Mouse (Mus musculus): ENCODE data around the gene Gm11060. TPM values are rescaled to one million over a fixed set of nuclear protein-coding genes. Genes with fewer than 3 reads are reported as not detected.
A peak's percentile ranks its signal among the peaks of the same experiment; 100 is the strongest.

Gm11060 gene
- polyA plus RNA-seq, 2 experiments, result not detected

GRCm38 (mm10) chr2:105108703-105109158 lies 16.9 kb downstream of the Gm11060 start:
- WGBS (ENCODE audit: insufficient replicate concordance), result 32% methylated on average over 6 of the region's 6 CpGs
- no peak overlapping the region for H3K27ac ChIP-seq
- H3K4me3 ChIP-seq (ENCODE audit: insufficient read depth in 1 of 2, low read depth in 2 of 2, low read length in 2 of 2), result no peak overlapping the region
- DNase-seq (ENCODE audit: low read depth in 3 of 3, low spot score in 3 of 3) (no peak), ATAC-seq (ENCODE audit: insufficient read depth) (no peak)
- H3K36me3 ChIP-seq (replicated peaks; ENCODE audit: control insufficient read depth, insufficient read depth, low read depth), result no peaks in the 10 kb centered on the region
- no peaks in the 10 kb centered on the region for H3K9me3 ChIP-seq (ENCODE audit: control insufficient read depth, low read length)
- H3K9ac ChIP-seq (replicated peaks), result no peak overlapping the region
- H3K27me3 ChIP-seq (ENCODE audit: control insufficient read depth, insufficient read depth, low read length), result no peaks in the 10 kb centered on the region
- no peaks in the 10 kb centered on the region; a peak in 1 of 4 replicates for H3K4me1 ChIP-seq (replicated peaks; ENCODE audit: control insufficient read depth in 2 of 2, insufficient read depth in 2 of 2, low read length in 1 of 2)
- no peak overlapping the region for H3K4me2 ChIP-seq (ENCODE audit: low read depth)
- no peak for TF ChIP-seq CTCF (IDR thresholded peaks at IDR 0.05; ENCODE audit: low read depth)
- no peak for TF ChIP-seq EP300 (IDR thresholded peaks at IDR 0.05; ENCODE audit: low read depth)

- TF ChIP-seq EP300 (IDR thresholded peaks at IDR 0.05; ENCODE audit: low read depth) (no peak), CTCF (IDR thresholded peaks at IDR 0.05; ENCODE audit: low read depth) (no peak)
- 9% methylated on average over 9 of the region's 9 CpGs for WGBS (ENCODE audit: insufficient replicate concordance)
- no peak overlapping the region for H3K4me3 ChIP-seq (ENCODE audit: insufficient read depth in 1 of 2, low read depth in 2 of 2, low read length in 2 of 2)
- H3K4me1 ChIP-seq (replicated peaks; ENCODE audit: control insufficient read depth in 2 of 2, insufficient read depth in 2 of 2, low read length in 1 of 2), result no peaks in the 10 kb centered on the region; a peak in 1 of 4 replicates
- no peaks in the 10 kb centered on the region for H3K9me3 ChIP-seq (ENCODE audit: control insufficient read depth, low read length)
- no peak overlapping the region for H3K9ac ChIP-seq (replicated peaks)
- no peak overlapping the region for H3K27ac ChIP-seq
- ATAC-seq (ENCODE audit: insufficient read depth) (no peak), DNase-seq (ENCODE audit: low read depth in 3 of 3, low spot score in 3 of 3) (no peak)
- no peaks in the 10 kb centered on the region; the same call in 1 of the 2 replicates for H3K27me3 ChIP-seq (ENCODE audit: control insufficient read depth, insufficient read depth, low read length)
- H3K4me2 ChIP-seq (ENCODE audit: low read depth), result no peak overlapping the region
- no peaks in the 10 kb centered on the region for H3K36me3 ChIP-seq (replicated peaks; ENCODE audit: control insufficient read depth, insufficient read depth, low read depth)
Observed at GRCm38 (mm10) chr2:105114074-105114473, 22.3 kb downstream of the Gm11060 start.

- Histone ChIP-seq H3K27ac (no peak overlapping the region), H3K4me1 (replicated peaks; ENCODE audit: control insufficient read depth in 2 of 2, insufficient read depth in 2 of 2, low read length in 1 of 2) (no peaks in the 10 kb centered on the region; a peak in 1 of 4 replicates), H3K36me3 (replicated peaks; ENCODE audit: control insufficient read depth, insufficient read depth, low read depth) (no peaks in the 10 kb centered on the region), H3K4me2 (ENCODE audit: low read depth) (no peak overlapping the region), H3K4me3 (ENCODE audit: insufficient read depth in 1 of 2, low read depth in 2 of 2, low read length in 2 of 2) (no peak overlapping the region), H3K9ac (replicated peaks) (no peak overlapping the region), H3K27me3 (ENCODE audit: control insufficient read depth, insufficient read depth, low read length) (peaks cover 18% of the 10 kb centered on the region), H3K9me3 (ENCODE audit: control insufficient read depth, low read length) (no peaks in the 10 kb centered on the region)
- no peak for TF ChIP-seq CTCF (IDR thresholded peaks at IDR 0.05; ENCODE audit: low read depth)
- TF ChIP-seq EP300 (IDR thresholded peaks at IDR 0.05; ENCODE audit: low read depth), result no peak
- ATAC-seq (ENCODE audit: insufficient read depth) (no peak), DNase-seq (ENCODE audit: low read depth in 3 of 3, low spot score in 3 of 3) (no peak)
- 48% methylated on average over 8 of the region's 8 CpGs for WGBS (ENCODE audit: insufficient replicate concordance)
Observed at GRCm38 (mm10) chr2:105117669-105118068, 25.9 kb downstream of the Gm11060 start.

- ATAC-seq (ENCODE audit: insufficient read depth) (no peak), DNase-seq (ENCODE audit: low read depth in 3 of 3, low spot score in 3 of 3) (no peak)
- Histone ChIP-seq H3K36me3 (replicated peaks; ENCODE audit: control insufficient read depth, insufficient read depth, low read depth) (no peaks in the 10 kb centered on the region), H3K4me2 (ENCODE audit: low read depth) (no peak overlapping the region), H3K9me3 (ENCODE audit: control insufficient read depth, low read length) (no peaks in the 10 kb centered on the region), H3K4me3 (ENCODE audit: insufficient read depth in 1 of 2, low read depth in 2 of 2, low read length in 2 of 2) (no peak overlapping the region), H3K9ac (replicated peaks) (no peak overlapping the region), H3K27ac (no peak overlapping the region), H3K27me3 (ENCODE audit: control insufficient read depth, insufficient read depth, low read length) (peaks cover 64% of the 10 kb centered on the region), H3K4me1 (replicated peaks; ENCODE audit: control insufficient read depth in 2 of 2, insufficient read depth in 2 of 2, low read length in 1 of 2) (no peaks in the 10 kb centered on the region)
- TF ChIP-seq EP300 (IDR thresholded peaks at IDR 0.05; ENCODE audit: low read depth) (no peak), CTCF (IDR thresholded peaks at IDR 0.05; ENCODE audit: low read depth) (no peak)
- WGBS (ENCODE audit: insufficient replicate concordance), result 6% methylated on average over 8 of the region's 8 CpGs
Observed at GRCm38 (mm10) chr2:105122216-105122615, 30.4 kb downstream of the Gm11060 start.

GRCm38 (mm10) chr2:105122886-105123285 lies 31.1 kb downstream of the Gm11060 start:
- no peak overlapping the region for H3K27ac ChIP-seq
- H3K4me3 ChIP-seq (ENCODE audit: insufficient read depth in 1 of 2, low read depth in 2 of 2, low read length in 2 of 2), result no peak overlapping the region
- H3K9ac ChIP-seq (replicated peaks), result no peak overlapping the region
- peak overlapping the region; percentile 31; the same call in 1 of the 2 replicates for H3K4me2 ChIP-seq (ENCODE audit: low read depth)
- WGBS (ENCODE audit: insufficient replicate concordance), result 2% methylated on average over 27 of the region's 27 CpGs
- no peaks in the 10 kb centered on the region for H3K4me1 ChIP-seq (replicated peaks; ENCODE audit: control insufficient read depth in 2 of 2, insufficient read depth in 2 of 2, low read length in 1 of 2)
- DNase-seq (ENCODE audit: low read depth in 3 of 3, low spot score in 3 of 3), result no peak
- no peaks in the 10 kb centered on the region for H3K9me3 ChIP-seq (ENCODE audit: control insufficient read depth, low read length)
- ATAC-seq (ENCODE audit: insufficient read depth), result no peak
- peaks cover 70% of the 10 kb centered on the region for H3K27me3 ChIP-seq (ENCODE audit: control insufficient read depth, insufficient read depth, low read length)
- TF ChIP-seq EP300 (IDR thresholded peaks at IDR 0.05; ENCODE audit: low read depth), result no peak
- no peak for TF ChIP-seq CTCF (IDR thresholded peaks at IDR 0.05; ENCODE audit: low read depth)
- H3K36me3 ChIP-seq (replicated peaks; ENCODE audit: control insufficient read depth, insufficient read depth, low read depth), result no peaks in the 10 kb centered on the region

Measured in liver, embryonic 14.5 days (tissue).